Mouse (Mus musculus) liver, embryonic 12.5 days (tissue): Measurements from ENCODE around the gene Tspan18. TPM values are rescaled to one million over a fixed set of nuclear protein-coding genes. Genes with fewer than 3 reads are reported as not detected.

Source experiments
- ATAC-seq: fragments of 200-750 bp; cut with Nextera tagmentation; 2 replicates; pipeline ENCODE4 v1.8.0; 2017; ENCODE audit warnings: moderate number of reproducible peaks, mild to moderate bottlenecking, moderate library complexity
- H3K27ac ChIP-seq: fragments of 300-500 bp; sonication (generic); 2 replicates; pipeline ENCODE4 v1.5.1; 2016; ENCODE audit warnings: mild to moderate bottlenecking
- H3K27me3 ChIP-seq: fragments of 300-500 bp; sonication (generic); replicated peaks from 2 replicates; pipeline ENCODE4 v1.6.1; 2016; ENCODE audit warnings: mild to moderate bottlenecking, moderate library complexity
- H3K36me3 ChIP-seq: fragments of 300-500 bp; sonication (generic); 2 replicates; pipeline ENCODE4 v1.6.1; 2016; ENCODE audit warnings: mild to moderate bottlenecking, moderate library complexity
- H3K4me1 ChIP-seq: fragments of 300-500 bp; sonication (generic); 2 replicates; pipeline ENCODE4 v1.6.1; 2016
- H3K4me2 ChIP-seq: fragments of 300-500 bp; sonication (generic); 2 replicates; pipeline ENCODE4 v1.6.1; 2016; ENCODE audit warnings: mild to moderate bottlenecking, moderate library complexity
- H3K4me3 ChIP-seq: fragments of 300-500 bp; sonication (generic); 2 replicates; pipeline ENCODE4 v1.5.1; 2016; ENCODE audit warnings: mild to moderate bottlenecking, moderate library complexity
- H3K9ac ChIP-seq: fragments of 300-500 bp; sonication (generic); 2 replicates; pipeline ENCODE4 v1.6.1; 2016; ENCODE audit warnings: mild to moderate bottlenecking, moderate library complexity
- H3K9me3 ChIP-seq: fragments of 300-500 bp; sonication (generic); replicated peaks from 2 replicates; pipeline ENCODE4 v1.6.1; 2016; ENCODE audit warnings: mild to moderate bottlenecking, moderate library complexity
- WGBS: fragments of 180-500 bp; shearing (Covaris S2); methylation state at CpG from one replicate; pipeline ENCODE4 v1.1.7; 2016; ENCODE audit not compliant: insufficient replicate concordance; 5-methylcytosine and 5-hydroxymethylcytosine counted together
- polyA plus RNA-seq: library from polyadenylated mRNA; unstranded; fragments of >200 nt; fragmentation: Nextera tagmentation; extraction: Ambion mirVana; gene quantifications from 2 replicates; pipeline ENCODE4 v1.2.1, GENCODE M21; 2016

Tspan18 gene
- polyA plus RNA-seq, 1 experiment from 2014 or later = 6.2 TPM

DNA sequence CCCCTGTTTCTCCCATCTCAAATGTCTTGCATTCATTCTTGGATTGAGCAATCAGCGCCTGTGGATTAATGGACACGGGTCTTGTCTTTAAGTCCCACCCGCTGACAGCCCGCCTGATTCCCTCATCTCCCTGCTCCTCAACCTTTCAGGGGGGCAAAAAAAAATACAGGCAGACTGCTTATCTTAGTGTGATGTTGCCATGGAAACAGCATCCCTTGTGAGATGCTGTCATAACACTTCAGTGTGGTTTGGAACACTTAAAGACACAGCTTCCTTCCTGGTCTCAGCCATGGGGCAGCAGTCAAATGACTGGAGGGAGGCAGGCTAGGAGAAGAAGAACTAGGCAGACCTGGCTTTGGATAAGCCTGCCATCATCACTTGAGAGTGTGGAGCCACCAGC lies 47.0 kb downstream of the Tspan18 start:
- Histone ChIP-seq H3K36me3 (no peaks in the 10 kb centered on the region), H3K9ac (no peak overlapping the region), H3K4me2 (no peak overlapping the region), H3K4me3 (no peak overlapping the region), H3K4me1 (peaks cover 42% of the 10 kb centered on the region), H3K27ac (no peak overlapping the region), H3K27me3 (no peaks in the 10 kb centered on the region), H3K9me3 (no peaks in the 10 kb centered on the region)
- no peak for ATAC-seq
- 63% methylated on average over 4 of the region's 4 CpGs for WGBS

GRCm38 (mm10) chr2:93286742-93287141 lies 47.6 kb downstream of the Tspan18 start:
- 68% methylated on average over 4 of the region's 4 CpGs for WGBS
- Histone ChIP-seq H3K27ac (no peak overlapping the region), H3K27me3 (no peaks in the 10 kb centered on the region), H3K4me2 (no peak overlapping the region), H3K4me1 (peaks cover 43% of the 10 kb centered on the region), H3K9ac (no peak overlapping the region), H3K36me3 (no peaks in the 10 kb centered on the region), H3K9me3 (no peaks in the 10 kb centered on the region), H3K4me3 (no peak overlapping the region)
- ATAC-seq = no peak

DNA sequence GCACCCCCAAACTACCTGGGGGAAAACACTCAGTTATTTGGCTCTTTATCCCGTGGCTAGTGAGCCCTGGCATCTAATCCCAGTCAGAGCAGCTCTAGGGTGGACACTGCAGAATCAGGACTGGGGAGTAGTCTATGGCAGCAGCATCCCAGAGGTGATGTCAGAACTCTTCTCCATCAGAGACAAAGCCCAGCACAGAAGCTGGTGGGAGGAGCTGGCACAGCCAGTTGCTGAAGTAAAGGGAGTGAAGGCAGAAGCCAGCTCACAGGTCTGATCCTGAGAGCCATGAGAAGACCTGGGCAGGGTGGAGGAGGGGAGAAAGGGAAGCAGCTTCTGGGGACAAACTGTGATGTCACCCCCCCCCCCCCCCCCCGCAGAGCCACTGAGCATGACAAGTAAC lies 48.0 kb downstream of the Tspan18 start:
- Histone ChIP-seq H3K27me3 (no peaks in the 10 kb centered on the region), H3K4me3 (no peak overlapping the region), H3K4me1 (peaks cover 43% of the 10 kb centered on the region), H3K27ac (no peak overlapping the region), H3K9ac (no peak overlapping the region), H3K4me2 (no peak overlapping the region), H3K36me3 (no peaks in the 10 kb centered on the region), H3K9me3 (no peaks in the 10 kb centered on the region)
- WGBS = 21% methylated on average over 2 of the region's 2 CpGs
- ATAC-seq = no peak

GRCm38 (mm10) chr2:93285842-93286241 lies 48.5 kb downstream of the Tspan18 start:
- H3K27ac ChIP-seq = no peak overlapping the region
- no peaks in the 10 kb centered on the region for H3K36me3 ChIP-seq
- no peak overlapping the region for H3K4me2 ChIP-seq
- ATAC-seq = no peak
- WGBS = 59% methylated on average over 8 of the region's 8 CpGs
- H3K27me3 ChIP-seq = no peaks in the 10 kb centered on the region
- H3K9ac ChIP-seq = no peak overlapping the region
- H3K4me1 ChIP-seq = peaks cover 43% of the 10 kb centered on the region
- H3K4me3 ChIP-seq = no peak overlapping the region
- no peaks in the 10 kb centered on the region for H3K9me3 ChIP-seq

DNA sequence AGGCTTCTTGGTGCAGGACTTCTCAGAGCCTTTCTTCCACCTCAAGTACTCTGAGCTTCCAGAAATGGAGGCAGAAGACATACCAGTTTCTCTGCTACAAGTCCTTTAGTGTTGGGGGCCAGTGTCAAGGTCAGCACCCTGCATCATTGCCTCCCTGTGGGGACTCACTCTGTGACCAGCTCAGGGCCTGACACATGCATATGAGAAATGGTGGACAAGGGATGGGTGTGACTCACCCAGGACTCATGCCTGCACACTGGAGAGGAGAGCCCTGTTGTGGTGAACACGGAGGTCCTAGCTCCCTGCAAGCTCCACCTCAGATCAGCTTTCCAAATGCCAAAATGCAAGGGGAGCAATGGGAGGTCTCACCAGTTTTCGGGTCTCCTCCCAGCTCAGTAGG lies 49.7 kb downstream of the Tspan18 start:
- no peaks in the 10 kb centered on the region for H3K9me3 ChIP-seq
- no peak overlapping the region for H3K4me2 ChIP-seq
- H3K9ac ChIP-seq = no peak overlapping the region
- no peak overlapping the region for H3K4me3 ChIP-seq
- H3K36me3 ChIP-seq = no peaks in the 10 kb centered on the region
- no peak overlapping the region for H3K27ac ChIP-seq
- ATAC-seq = no peak
- H3K27me3 ChIP-seq = no peaks in the 10 kb centered on the region
- peaks cover 31% of the 10 kb centered on the region for H3K4me1 ChIP-seq
- 43% methylated on average over 2 of the region's 2 CpGs for WGBS

DNA sequence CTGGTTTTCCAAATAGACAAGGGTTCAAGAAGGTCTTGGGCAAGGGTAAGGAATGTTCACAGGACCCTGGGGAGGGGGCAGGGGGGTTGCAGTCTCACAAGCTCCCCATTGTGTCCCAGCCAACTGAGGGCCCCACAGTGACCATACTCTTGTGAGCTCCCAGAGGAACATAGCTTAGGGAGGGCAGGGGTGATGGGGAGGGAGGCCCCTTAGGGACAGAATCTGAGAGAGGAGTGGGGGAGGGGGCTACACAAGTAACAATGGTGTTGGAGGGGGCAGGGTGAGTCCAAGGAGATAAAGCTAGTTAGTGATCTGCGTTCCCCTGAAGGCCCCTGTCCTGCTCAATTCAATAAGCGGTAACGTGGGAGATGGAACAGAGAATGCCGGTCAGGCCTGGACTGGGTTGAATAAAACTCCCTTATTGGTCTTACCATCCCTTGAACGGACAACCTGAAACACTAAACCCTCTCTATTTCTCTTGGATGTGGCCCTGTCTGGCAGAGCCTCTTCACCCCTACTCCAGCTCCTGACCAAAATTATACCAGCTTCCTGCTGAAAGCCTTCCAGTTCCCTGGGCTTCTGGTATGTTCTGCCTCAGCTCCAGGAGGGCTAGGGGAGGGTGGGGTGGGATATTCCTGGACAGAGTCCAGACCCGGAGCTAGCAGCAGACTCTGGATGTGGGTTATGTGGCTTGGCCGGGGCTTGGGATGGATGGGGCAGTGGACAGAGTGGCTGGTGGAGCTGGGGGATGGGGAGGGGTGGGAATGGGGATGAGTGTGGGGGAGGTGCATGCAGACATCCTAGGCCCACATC lies 50.6 kb downstream of the Tspan18 start:
- Histone ChIP-seq H3K27me3 (no peaks in the 10 kb centered on the region), H3K4me1 (peaks cover 27% of the 10 kb centered on the region), H3K4me3 (no peak overlapping the region), H3K27ac (no peak overlapping the region), H3K4me2 (no peak overlapping the region), H3K36me3 (no peaks in the 10 kb centered on the region), H3K9me3 (no peaks in the 10 kb centered on the region), H3K9ac (no peak overlapping the region)
- 58% methylated on average over 7 of the region's 7 CpGs for WGBS
- no peak for ATAC-seq

DNA sequence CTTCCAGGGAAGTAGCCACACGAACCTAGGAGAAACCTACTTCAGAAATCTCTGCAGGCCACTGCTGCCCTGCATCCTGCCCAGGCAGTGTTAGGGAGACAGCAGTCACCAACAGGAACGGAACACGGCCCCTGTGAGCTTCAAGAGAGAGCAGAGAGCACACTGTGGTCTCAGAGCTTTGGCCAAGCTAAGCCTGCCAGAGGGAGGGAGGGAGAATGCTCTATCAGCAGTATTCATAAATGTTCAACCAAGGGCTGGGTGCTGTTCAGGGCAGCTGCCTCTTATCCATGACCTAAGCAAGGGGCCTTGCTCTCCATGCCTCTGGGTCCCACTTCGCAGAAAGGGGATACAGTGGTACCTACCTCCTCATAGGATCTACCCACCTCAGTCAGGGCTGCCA lies 51.7 kb downstream of the Tspan18 start:
- no peak for ATAC-seq
- H3K27ac ChIP-seq = no peak overlapping the region
- no peak overlapping the region for H3K4me3 ChIP-seq
- H3K27me3 ChIP-seq = no peaks in the 10 kb centered on the region
- WGBS = 72% methylated on average over 4 of the region's 4 CpGs
- no peaks in the 10 kb centered on the region for H3K36me3 ChIP-seq
- H3K9ac ChIP-seq = no peak overlapping the region
- peaks cover 31% of the 10 kb centered on the region for H3K4me1 ChIP-seq
- H3K4me2 ChIP-seq = no peak overlapping the region
- H3K9me3 ChIP-seq = no peaks in the 10 kb centered on the region

GRCm38 (mm10) chr2:93281466-93281865 lies 52.8 kb downstream of the Tspan18 start:
- Histone ChIP-seq H3K27ac (no peak overlapping the region), H3K4me2 (no peak overlapping the region), H3K27me3 (no peaks in the 10 kb centered on the region), H3K4me1 (peaks cover 31% of the 10 kb centered on the region), H3K9me3 (no peaks in the 10 kb centered on the region), H3K36me3 (no peaks in the 10 kb centered on the region), H3K4me3 (no peak overlapping the region), H3K9ac (no peak overlapping the region)
- 65% methylated on average over 6 of the region's 6 CpGs for WGBS
- no peak for ATAC-seq

DNA sequence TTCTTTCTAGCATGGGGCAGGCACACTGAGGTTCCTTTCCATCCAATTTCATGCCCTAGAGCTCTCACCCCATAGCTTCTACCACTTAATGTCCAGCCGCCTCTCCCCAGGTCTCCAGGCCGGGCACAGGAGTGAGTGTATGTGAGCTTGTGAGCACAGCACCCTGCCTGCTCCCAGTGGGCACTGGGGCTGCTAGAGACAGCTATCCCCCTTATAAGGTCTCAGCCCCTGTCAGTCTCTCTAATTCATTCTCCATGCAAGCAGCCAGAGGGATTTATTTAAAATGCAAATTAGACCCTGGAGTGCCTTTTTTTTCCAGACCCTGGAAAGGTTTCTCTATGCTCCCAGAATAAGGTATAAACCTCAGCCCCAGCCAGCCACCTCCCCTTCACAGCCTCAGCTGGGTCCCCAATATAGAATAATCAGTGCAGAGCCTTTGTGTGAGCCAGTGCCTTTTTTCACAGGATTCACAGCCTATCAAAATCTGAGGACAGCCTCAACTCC lies 54.1 kb downstream of the Tspan18 start:
- 81% methylated on average over 2 of the region's 2 CpGs for WGBS
- Histone ChIP-seq H3K4me1 (peaks cover 31% of the 10 kb centered on the region), H3K4me3 (no peak overlapping the region), H3K27ac (no peak overlapping the region), H3K9ac (no peak overlapping the region), H3K27me3 (no peaks in the 10 kb centered on the region), H3K36me3 (no peaks in the 10 kb centered on the region), H3K4me2 (no peak overlapping the region), H3K9me3 (no peaks in the 10 kb centered on the region)
- no peak for ATAC-seq

DNA sequence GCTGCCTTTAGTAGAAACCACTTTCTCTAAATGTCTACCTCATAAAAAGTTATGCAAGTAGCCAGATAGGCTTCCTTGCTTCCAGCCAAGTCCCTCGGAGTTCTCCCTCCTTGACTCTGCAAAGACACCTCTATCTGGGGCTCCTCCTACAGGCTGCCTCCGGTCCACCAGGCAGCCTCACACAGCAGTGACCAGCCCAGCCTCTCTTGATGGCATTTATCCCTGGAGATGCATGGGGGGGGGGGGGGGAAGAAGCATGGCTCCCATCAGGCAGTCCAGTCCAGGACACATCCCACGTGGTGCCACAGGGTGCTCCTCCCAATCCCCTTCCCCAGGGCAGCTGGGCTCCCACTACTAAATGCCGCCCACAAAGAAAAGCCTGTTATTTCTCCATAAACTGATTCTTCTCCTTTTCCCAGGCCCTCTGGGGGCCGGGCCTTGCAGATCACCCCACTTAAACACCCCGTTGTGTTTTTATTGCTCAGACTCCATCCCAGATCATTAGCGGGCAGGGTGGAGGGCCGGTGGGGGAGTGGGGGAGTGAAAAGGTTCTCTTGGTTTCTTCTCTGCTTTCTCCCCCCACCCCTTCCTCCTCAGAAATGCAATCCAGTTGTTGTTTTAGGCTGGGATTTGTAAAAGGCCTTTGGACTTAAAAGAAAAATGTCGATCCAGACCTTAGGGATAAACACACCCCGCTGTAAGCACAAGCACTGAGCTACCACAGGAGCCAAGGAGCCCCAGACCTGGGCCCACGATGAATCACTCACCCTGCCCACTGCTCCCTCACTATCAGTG lies 55.9 kb downstream of the Tspan18 start:
- Histone ChIP-seq H3K27ac (no peak overlapping the region), H3K4me3 (no peak overlapping the region), H3K36me3 (no peaks in the 10 kb centered on the region), H3K27me3 (no peaks in the 10 kb centered on the region), H3K4me1 (peaks cover 18% of the 10 kb centered on the region), H3K9ac (no peak overlapping the region), H3K9me3 (no peaks in the 10 kb centered on the region), H3K4me2 (no peak overlapping the region)
- no peak for ATAC-seq
- 34% methylated on average over 11 of the region's 11 CpGs for WGBS

GRCm38 (mm10) chr2:93277486-93277885 lies 56.8 kb downstream of the Tspan18 start:
- no peak overlapping the region for H3K27ac ChIP-seq

GRCm38 (mm10) chr2:93276026-93276425 lies 58.3 kb downstream of the Tspan18 start:
- H3K4me2 ChIP-seq = no peak overlapping the region
- no peak overlapping the region for H3K4me3 ChIP-seq
- H3K4me1 ChIP-seq = peaks cover 7% of the 10 kb centered on the region
- no peak overlapping the region for H3K9ac ChIP-seq
- no peak overlapping the region for H3K27ac ChIP-seq
- WGBS = 83% methylated on average over 7 of the region's 7 CpGs
- no peaks in the 10 kb centered on the region for H3K9me3 ChIP-seq
- ATAC-seq = no peak
- no peaks in the 10 kb centered on the region for H3K36me3 ChIP-seq
- H3K27me3 ChIP-seq = no peaks in the 10 kb centered on the region

More at GRCm38 (mm10) chr2:93277486-93277885, 56.8 kb downstream of the Tspan18 start:
- H3K36me3 ChIP-seq = no peaks in the 10 kb centered on the region
- H3K27me3 ChIP-seq = no peaks in the 10 kb centered on the region
- H3K4me2 ChIP-seq = no peak overlapping the region
- no peak for ATAC-seq
- H3K4me3 ChIP-seq = no peak overlapping the region
- WGBS = 43% methylated on average over 4 of the region's 4 CpGs
- no peaks in the 10 kb centered on the region for H3K9me3 ChIP-seq
- H3K9ac ChIP-seq = no peak overlapping the region
- peaks cover 10% of the 10 kb centered on the region for H3K4me1 ChIP-seq
